Mouse (Mus musculus): ENCODE results near the gene Mcpt1.
"Not testable (repeated sequence)": the region's sequence is repeated elsewhere in the genome, so short reads cannot be mapped to it uniquely, and the experiment has no call there.

Gene Mcpt1

GRCm38 (mm10) chr14:56017671-56018070, at the start of gene Mcpt1:
Gene Mcpt1, plus strand, starts transcription at chr14:56017971.
- not testable (repeated sequence) for DNase-seq

- not testable (repeated sequence) for DNase-seq
Observed at GRCm38 (mm10) chr14:55987464-55987863, 30.3 kb upstream of the Mcpt1 start.

- no peak for DNase-seq
Observed at GRCm38 (mm10) chr14:56013147-56013546, 4.6 kb upstream of the Mcpt1 start.

- no peak for DNase-seq
Observed at GRCm38 (mm10) chr14:56013924-56014323, 3.8 kb upstream of the Mcpt1 start.

- no peak for DNase-seq
Observed at GRCm38 (mm10) chr14:56019446-56019845, 1.7 kb downstream of the Mcpt1 start.

GRCm38 (mm10) chr14:56021305-56021704, 3.5 kb downstream of the Mcpt1 start:
- not testable (repeated sequence) for DNase-seq

GRCm38 (mm10) chr14:56030395-56030794, 12.6 kb downstream of the Mcpt1 start, which contains the start of gene Mcpt9:
Gene Mcpt9, minus strand, starts transcription at chr14:56030495.
- DNase-seq, result not testable (repeated sequence)

GRCm38 (mm10) chr14:56034433-56034832, 16.7 kb downstream of the Mcpt1 start:
- DNase-seq, result no peak

- not testable (repeated sequence) for DNase-seq
Observed at GRCm38 (mm10) chr14:56041792-56042191, 24.0 kb downstream of the Mcpt1 start, which contains the start of gene Mcpt2. Gene Mcpt2, plus strand, starts transcription at chr14:56042041.

- DNase-seq, result no peak
Observed at GRCm38 (mm10) chr14:56055408-56055807, 37.6 kb downstream of the Mcpt1 start.

- DNase-seq, result no peak
Observed at GRCm38 (mm10) chr14:56057722-56058121, 40.0 kb downstream of the Mcpt1 start.

GRCm38 (mm10) chr14:56062213-56062612, 44.4 kb downstream of the Mcpt1 start, which contains the start of gene Mcpt4:
Gene Mcpt4, minus strand, starts transcription at chr14:56062313.
- not testable (repeated sequence) for DNase-seq
